In genomic region chr8:56233816-56234215, GRCm38 (mm10) we compare ENCODE assay signal across 14 mouse cellular contexts.
"Had no signal": no experiment of that assay in that cellular context is flagged by ENCODE, and none has a peak within 500 bp of the region (broad histone marks: within the 10 kb centered on the region; RNA-seq: fewer than 3 reads in every experiment).

No protein-coding gene starts in this region.

- DNase-seq: lung, adult 18-20 months; lung, embryonic 14.5 days; lung, postnatal 10 days; lung, postnatal 4 days; midbrain, embryonic 14.5 days; right cerebral cortex, postnatal 14 days; thymus, adult 2 months; thymus, postnatal 25 days; thymus, postnatal 4 days had no signal

- H3K27me3 ChIP-seq: midbrain, embryonic 12.5 days; neural tube, embryonic 12.5 days; stomach, embryonic 15.5 days had no signal

- H3K4me1 ChIP-seq: midbrain, embryonic 12.5 days; neural tube, embryonic 12.5 days; stomach, embryonic 15.5 days had no signal

- H3K9me3 ChIP-seq: midbrain, embryonic 12.5 days; neural tube, embryonic 12.5 days; stomach, embryonic 15.5 days had no signal

- H3K4me2 ChIP-seq: lung, embryonic 14.5 days; midbrain, embryonic 12.5 days; neural tube, embryonic 12.5 days; stomach, embryonic 15.5 days had no signal

- ATAC-seq: midbrain, embryonic 16.5 days had no signal

- H3K9ac ChIP-seq: lung, embryonic 14.5 days; midbrain, embryonic 12.5 days; neural tube, embryonic 12.5 days; stomach, embryonic 15.5 days had no signal

- H3K36me3 ChIP-seq: midbrain, embryonic 12.5 days; neural tube, embryonic 12.5 days; stomach, embryonic 15.5 days had no signal

- H3K4me3 ChIP-seq: midbrain, embryonic 12.5 days; neural tube, embryonic 12.5 days; stomach, embryonic 15.5 days had no signal

- H3K27ac ChIP-seq: midbrain, embryonic 12.5 days; neural tube, embryonic 12.5 days; stomach, embryonic 15.5 days; stomach, postnatal 0 days had no signal
